Mouse (Mus musculus) hindbrain, embryonic 11.5 days (tissue): ENCODE measurements at regions not wholly inside any gene's neighbourhood (a gene's known extent, or its start where the extent isn't known, plus 50 kb on each side); places are given as distances from the start of the nearest gene placed in this dataset.
A peak's percentile ranks its signal among the peaks of the same experiment; 100 is the strongest.

Source experiments
- ATAC-seq: fragments of 200-750 bp; cut with Nextera tagmentation; 2 replicates; pipeline ENCODE4 v1.8.0; 2017; ENCODE audit warnings: mild to moderate bottlenecking, moderate TSS enrichment, moderate library complexity; ENCODE audit not compliant: low FRiP score
- DNase-seq: peaks from one replicate; pipeline ENCODE4 v3.0.0-alpha.2; 2015; ENCODE audit warnings: low spot score
- H3K27ac ChIP-seq: fragments of 300-500 bp; sonication (generic); 2 replicates; pipeline ENCODE4 v1.5.1; 2014; ENCODE audit warnings: mild to moderate bottlenecking, low read depth, low read length
- H3K27me3 ChIP-seq: fragments of 300-500 bp; sonication (generic); 2 replicates; pipeline ENCODE4 v1.6.1; 2014; ENCODE audit warnings: mild to moderate bottlenecking, low read length, moderate library complexity, mixed read lengths; ENCODE audit not compliant: control insufficient read depth, insufficient read depth
- H3K36me3 ChIP-seq: fragments of 300-500 bp; sonication (generic); 2 replicates; pipeline ENCODE4 v1.6.1; 2014; ENCODE audit warnings: mild to moderate bottlenecking, low read length, moderate library complexity, mixed read lengths; ENCODE audit not compliant: control insufficient read depth, insufficient read depth
- H3K4me1 ChIP-seq: fragments of 300-500 bp; sonication (generic); replicated peaks from 2 replicates; pipeline ENCODE4 v1.6.1; 2014; ENCODE audit warnings: low read length, mixed read lengths; ENCODE audit not compliant: control insufficient read depth, insufficient read depth
- H3K4me2 ChIP-seq: fragments of 300-500 bp; sonication (generic); replicated peaks from 2 replicates; pipeline ENCODE4 v1.6.1; 2014; ENCODE audit warnings: mild to moderate bottlenecking, low read depth, low read length
- H3K4me3 ChIP-seq: fragments of 300-500 bp; sonication (generic); 2 replicates; pipeline ENCODE4 v1.5.1; 2014; ENCODE audit warnings: low read depth, low read length
- H3K9ac ChIP-seq: fragments of 300-500 bp; sonication (generic); 2 replicates; pipeline ENCODE4 v1.6.1; 2014; ENCODE audit warnings: low read depth, low read length
- H3K9me3 ChIP-seq: fragments of 300-500 bp; sonication (generic); 2 replicates; pipeline ENCODE4 v1.6.1; 2016; ENCODE audit warnings: low read length; ENCODE audit not compliant: control insufficient read depth
- WGBS: fragments of 180-500 bp; shearing (Covaris S2); extraction: QIAGEN DNeasy Blood & Tissue Kit; methylation state at CpG from one replicate; pipeline ENCODE4 v1.1.7; 2014; 5-methylcytosine and 5-hydroxymethylcytosine counted together

- WGBS, result 38% methylated on average over 1 of the region's 1 CpGs
Observed at GRCm38 (mm10) chrX:49947678-49948077, 56.4 kb upstream of the Olfr1322 start.

More at GRCm38 (mm10) chrX:49947678-49948077, 56.4 kb upstream of the Olfr1322 start:
- no peaks in the 10 kb centered on the region for H3K4me1 ChIP-seq
- ATAC-seq (no peak), DNase-seq (peak; percentile 12)
- no peaks in the 10 kb centered on the region for H3K36me3 ChIP-seq
- H3K27ac ChIP-seq, result no peak overlapping the region
- H3K27me3 ChIP-seq, result no peaks in the 10 kb centered on the region
- no peak overlapping the region for H3K4me2 ChIP-seq
- H3K4me3 ChIP-seq, result no peak overlapping the region
- H3K9ac ChIP-seq, result no peak overlapping the region
- H3K9me3 ChIP-seq, result no peaks in the 10 kb centered on the region
